Mouse (Mus musculus): Measurements from ENCODE around the gene Pemt. TPM values are rescaled to one million over a fixed set of nuclear protein-coding genes. Genes with fewer than 3 reads are reported as not detected.

Pemt gene
- polyA plus RNA-seq, 1 experiment from 2014 or later: 6.0 TPM

GRCm38 (mm10) chr11:60090696-60091421 is 44.6 kb upstream of the Pemt start:
- WGBS: 46% methylated on average over 5 of the region's 5 CpGs
- H3K9ac ChIP-seq (replicated peaks; ENCODE audit: low read depth): no peak overlapping the region
- ATAC-seq (0 out of 2 replicates have a peak, but pooled peaks have one; percentile 20), DNase-seq (ENCODE audit: low spot score) (no peak)
- H3K4me3 ChIP-seq (ENCODE audit: low read depth, low read length): no peak overlapping the region
- H3K27ac ChIP-seq (ENCODE audit: low read length): no peak overlapping the region
- H3K4me2 ChIP-seq (replicated peaks; ENCODE audit: low read depth, low read length): no peak overlapping the region
- no peaks in the 10 kb centered on the region for H3K36me3 ChIP-seq (ENCODE audit: insufficient read depth, low read length)
- H3K27me3 ChIP-seq (replicated peaks; ENCODE audit: insufficient read depth, low read length): no peaks in the 10 kb centered on the region
- TF ChIP-seq CTCF (IDR thresholded peaks at IDR 0.05) (no peak), EP300 (IDR thresholded peaks at IDR 0.05) (no peak)
- peaks cover 3% of the 10 kb centered on the region; the same call in 1 of the 2 replicates for H3K4me1 ChIP-seq (ENCODE audit: insufficient read depth, low read depth, low read length)
- no peaks in the 10 kb centered on the region for H3K9me3 ChIP-seq (ENCODE audit: low read length)

- Histone ChIP-seq H3K9me3 (ENCODE audit: low read length) (no peaks in the 10 kb centered on the region), H3K4me3 (ENCODE audit: low read depth, low read length) (no peak overlapping the region), H3K27me3 (replicated peaks; ENCODE audit: insufficient read depth, low read length) (no peaks in the 10 kb centered on the region), H3K9ac (replicated peaks; ENCODE audit: low read depth) (no peak overlapping the region), H3K4me1 (ENCODE audit: insufficient read depth, low read depth, low read length) (no peaks in the 10 kb centered on the region), H3K36me3 (ENCODE audit: insufficient read depth, low read length) (no peaks in the 10 kb centered on the region), H3K27ac (ENCODE audit: low read length) (no peak overlapping the region), H3K4me2 (replicated peaks; ENCODE audit: low read depth, low read length) (no peak overlapping the region)
- no peak for TF ChIP-seq EP300 (IDR thresholded peaks at IDR 0.05)
- peak; percentile 37 for TF ChIP-seq CTCF (IDR thresholded peaks at IDR 0.05)
- WGBS: 34% methylated on average over 4 of the region's 4 CpGs
- ATAC-seq (no peak), DNase-seq (ENCODE audit: low spot score) (peak; percentile 56)
Observed at GRCm38 (mm10) chr11:60088947-60089346, 42.7 kb upstream of the Pemt start.

GRCm38 (mm10) chr11:60086676-60087075 is 40.4 kb upstream of the Pemt start:
- WGBS: 67% methylated on average over 1 of the region's 1 CpGs
- H3K36me3 ChIP-seq (ENCODE audit: insufficient read depth, low read length): no peaks in the 10 kb centered on the region
- H3K4me1 ChIP-seq (ENCODE audit: insufficient read depth, low read depth, low read length): no peaks in the 10 kb centered on the region
- H3K9me3 ChIP-seq (ENCODE audit: low read length): no peaks in the 10 kb centered on the region
- no peak for DNase-seq (ENCODE audit: low spot score)
- ATAC-seq: no peak
- H3K4me2 ChIP-seq (replicated peaks; ENCODE audit: low read depth, low read length): no peak overlapping the region
- H3K4me3 ChIP-seq (ENCODE audit: low read depth, low read length): no peak overlapping the region
- no peak for TF ChIP-seq EP300 (IDR thresholded peaks at IDR 0.05)
- no peak for TF ChIP-seq CTCF (IDR thresholded peaks at IDR 0.05)
- H3K27ac ChIP-seq (ENCODE audit: low read length): no peak overlapping the region
- no peak overlapping the region for H3K9ac ChIP-seq (replicated peaks; ENCODE audit: low read depth)
- H3K27me3 ChIP-seq (replicated peaks; ENCODE audit: insufficient read depth, low read length): no peaks in the 10 kb centered on the region

- no peak overlapping the region for H3K9ac ChIP-seq (replicated peaks; ENCODE audit: low read depth)
- no peak overlapping the region for H3K4me3 ChIP-seq (ENCODE audit: low read depth, low read length)
- no peaks in the 10 kb centered on the region for H3K36me3 ChIP-seq (ENCODE audit: insufficient read depth, low read length)
- whole genome bisulfite sequencing: 34% methylated on average over 2 of the region's 2 CpGs
- no peaks in the 10 kb centered on the region for H3K4me1 ChIP-seq (ENCODE audit: insufficient read depth, low read depth, low read length)
- ATAC-seq (no peak), DNase-seq (ENCODE audit: low spot score) (no peak)
- no peaks in the 10 kb centered on the region for H3K27me3 ChIP-seq (replicated peaks; ENCODE audit: insufficient read depth, low read length)
- H3K27ac ChIP-seq (ENCODE audit: low read length): no peak overlapping the region
- TF ChIP-seq EP300 (IDR thresholded peaks at IDR 0.05) (no peak), CTCF (IDR thresholded peaks at IDR 0.05) (peak; percentile 84)
- no peaks in the 10 kb centered on the region for H3K9me3 ChIP-seq (ENCODE audit: low read length)
- no peak overlapping the region for H3K4me2 ChIP-seq (replicated peaks; ENCODE audit: low read depth, low read length)
Observed at GRCm38 (mm10) chr11:60084589-60084988, 38.3 kb upstream of the Pemt start.

- H3K4me3 ChIP-seq (ENCODE audit: low read depth, low read length): no peak overlapping the region
- H3K4me2 ChIP-seq (replicated peaks; ENCODE audit: low read depth, low read length): no peak overlapping the region
- no peaks in the 10 kb centered on the region for H3K4me1 ChIP-seq (ENCODE audit: insufficient read depth, low read depth, low read length)
- peak; percentile 65 for ATAC-seq
- no peak overlapping the region for H3K9ac ChIP-seq (replicated peaks; ENCODE audit: low read depth)
- peak; percentile 88 for TF ChIP-seq CTCF (IDR thresholded peaks at IDR 0.05)
- no peak for TF ChIP-seq EP300 (IDR thresholded peaks at IDR 0.05)
- no peaks in the 10 kb centered on the region for H3K9me3 ChIP-seq (ENCODE audit: low read length)
- H3K36me3 ChIP-seq (ENCODE audit: insufficient read depth, low read length): no peaks in the 10 kb centered on the region
- H3K27me3 ChIP-seq (replicated peaks; ENCODE audit: insufficient read depth, low read length): no peaks in the 10 kb centered on the region
- no peak overlapping the region for H3K27ac ChIP-seq (ENCODE audit: low read length)
- peak; percentile 81 for DNase-seq (ENCODE audit: low spot score)
- WGBS: 18% methylated on average over 4 of the region's 4 CpGs
Observed at GRCm38 (mm10) chr11:60076790-60077189, 30.5 kb upstream of the Pemt start.

GRCm38 (mm10) chr11:60076183-60076582 is 29.9 kb upstream of the Pemt start:
- H3K4me1 ChIP-seq (ENCODE audit: insufficient read depth, low read depth, low read length): no peaks in the 10 kb centered on the region
- no peak overlapping the region for H3K4me2 ChIP-seq (replicated peaks; ENCODE audit: low read depth, low read length)
- whole genome bisulfite sequencing: 80% methylated on average over 3 of the region's 3 CpGs
- H3K36me3 ChIP-seq (ENCODE audit: insufficient read depth, low read length): no peaks in the 10 kb centered on the region
- DNase-seq (ENCODE audit: low spot score): no peak
- no peaks in the 10 kb centered on the region for H3K9me3 ChIP-seq (ENCODE audit: low read length)
- H3K27me3 ChIP-seq (replicated peaks; ENCODE audit: insufficient read depth, low read length): no peaks in the 10 kb centered on the region
- ATAC-seq: no peak
- no peak overlapping the region for H3K9ac ChIP-seq (replicated peaks; ENCODE audit: low read depth)
- H3K4me3 ChIP-seq (ENCODE audit: low read depth, low read length): no peak overlapping the region
- TF ChIP-seq CTCF (IDR thresholded peaks at IDR 0.05) (no peak), EP300 (IDR thresholded peaks at IDR 0.05) (no peak)
- no peak overlapping the region for H3K27ac ChIP-seq (ENCODE audit: low read length)
